Mouse (Mus musculus) limb, embryonic 11.5 days (tissue): ENCODE measurements around the gene B3gnt9. TPM values are rescaled to one million over a fixed set of nuclear protein-coding genes. Genes with fewer than 3 reads are reported as not detected.

Experiments
- ATAC-seq: fragments of 200-750 bp; cut with Nextera tagmentation; 2 replicates; pipeline ENCODE4 v1.8.0; 2017; ENCODE audit warnings: low read depth; ENCODE audit not compliant: insufficient number of reproducible peaks, low FRiP score, low TSS enrichment
- DNase-seq: peaks from one replicate; pipeline ENCODE4 v3.0.0-alpha.2; 2015; ENCODE audit warnings: low spot score
- H3K27ac ChIP-seq: fragments of 300-500 bp; sonication (generic); replicated peaks from 2 replicates; pipeline ENCODE4 v1.5.1; 2014; ENCODE audit warnings: low read depth, mild to moderate bottlenecking, low read length
- H3K27me3 ChIP-seq: fragments of 300-500 bp; sonication (generic); 2 replicates; pipeline ENCODE4 v1.6.1; 2014; ENCODE audit warnings: mild to moderate bottlenecking, low read length, mixed read lengths; ENCODE audit not compliant: control insufficient read depth, insufficient read depth
- H3K36me3 ChIP-seq: fragments of 300-500 bp; sonication (generic); 2 replicates; pipeline ENCODE4 v1.6.1; 2014; ENCODE audit warnings: mild to moderate bottlenecking, low read length, moderate library complexity, mixed read lengths; ENCODE audit not compliant: control insufficient read depth, insufficient read depth
- H3K4me1 ChIP-seq: fragments of 300-500 bp; sonication (generic); 2 replicates; pipeline ENCODE4 v1.6.1; 2014; ENCODE audit warnings: low read length, mixed read lengths; ENCODE audit not compliant: control insufficient read depth, insufficient read depth
- H3K4me2 ChIP-seq: fragments of 300-500 bp; sonication (generic); 2 replicates; pipeline ENCODE4 v1.6.1; 2014; ENCODE audit warnings: low read depth, mild to moderate bottlenecking, moderate library complexity; ENCODE audit not compliant: severe bottlenecking
- H3K4me3 ChIP-seq: fragments of 300-500 bp; sonication (generic); 2 replicates; pipeline ENCODE4 v1.5.1; 2014; ENCODE audit warnings: low read depth, low read length
- H3K9ac ChIP-seq: fragments of 300-500 bp; sonication (generic); 2 replicates; pipeline ENCODE4 v1.6.1; 2014; ENCODE audit warnings: mild to moderate bottlenecking, low read length
- H3K9me3 ChIP-seq: fragments of 300-500 bp; sonication (generic); 2 replicates; pipeline ENCODE4 v1.6.1; 2016; ENCODE audit warnings: low read length; ENCODE audit not compliant: control insufficient read depth
- WGBS: fragments of 180-500 bp; shearing (Covaris S2); extraction: QIAGEN DNeasy Blood & Tissue Kit; methylation state at CpG from one replicate; pipeline ENCODE4 v1.1.7; 2014; 5-methylcytosine and 5-hydroxymethylcytosine counted together
- polyA plus RNA-seq: library from polyadenylated mRNA; unstranded; fragments of >200 nt; fragmentation: Nextera tagmentation; extraction: Ambion mirVana; gene quantifications from 2 replicates; pipeline ENCODE4 v1.2.1, GENCODE M21; 2014

Gene B3gnt9
- polyA plus RNA-seq, 1 experiment from 2014 or later: 2.4 TPM

DNA sequence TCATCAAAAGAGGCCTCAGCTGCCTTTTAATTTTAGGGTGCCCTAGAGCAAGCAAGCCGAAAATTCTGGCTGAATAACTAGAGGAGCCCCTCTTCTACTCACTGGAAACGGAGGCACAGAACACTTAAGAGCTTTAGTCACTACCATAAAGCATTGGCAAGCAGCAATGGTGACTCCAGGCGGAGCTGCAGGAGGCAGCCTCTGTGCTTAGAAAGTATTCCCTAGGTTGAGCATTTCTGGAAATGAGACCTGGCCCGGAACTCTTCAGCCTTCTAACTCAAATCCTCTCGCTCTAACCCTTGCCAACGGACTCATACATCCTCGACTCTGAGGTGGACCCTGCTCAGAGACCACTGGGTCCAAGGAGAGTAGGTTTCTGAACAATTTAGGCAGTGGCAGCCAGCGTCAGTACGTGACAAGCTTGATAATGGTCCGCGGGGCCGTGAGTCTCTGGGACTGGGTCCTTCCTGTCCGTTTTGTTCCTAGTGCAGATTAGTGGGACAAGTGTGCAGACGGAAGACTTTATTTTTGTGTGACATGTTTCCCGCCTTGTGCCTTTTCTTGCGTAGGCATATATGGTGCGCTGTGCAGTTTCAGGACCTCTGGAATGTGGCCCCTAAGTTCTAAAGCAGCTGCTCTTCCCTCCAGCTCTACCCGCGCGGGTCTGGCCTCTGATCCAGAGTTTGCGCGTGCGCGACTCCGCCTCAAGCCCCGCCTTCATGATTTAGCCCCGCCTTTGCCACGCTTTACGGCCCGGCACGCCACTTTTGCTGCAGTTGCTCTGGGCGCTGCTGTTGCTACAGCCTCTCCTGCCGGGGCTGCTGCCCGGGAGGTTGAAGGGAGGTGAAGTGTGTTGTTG is 30.3 kb downstream of the B3gnt9 start, which contains the start of gene D230025D16Rik:
TSS of gene D230025D16Rik (plus strand) at position 733 of the 859 bp plus-strand sequence.
- Histone ChIP-seq H3K9ac (peak within 1 kb of the TSS; percentile 89), H3K27ac (peak within 1 kb of the TSS; percentile 68), H3K4me1 (peaks cover 8% of the 10 kb centered on the region), H3K27me3 (no peaks in the 10 kb centered on the region), H3K9me3 (no peaks in the 10 kb centered on the region), H3K4me3 (peak within 1 kb of the TSS; percentile 98), H3K4me2 (peak within 1 kb of the TSS; percentile 83), H3K36me3 (no peaks in the 10 kb centered on the region)
- 3% methylated on average over 34 of the region's 34 CpGs for WGBS
- ATAC-seq (peak; percentile 93), DNase-seq (peak; percentile 97)

DNA sequence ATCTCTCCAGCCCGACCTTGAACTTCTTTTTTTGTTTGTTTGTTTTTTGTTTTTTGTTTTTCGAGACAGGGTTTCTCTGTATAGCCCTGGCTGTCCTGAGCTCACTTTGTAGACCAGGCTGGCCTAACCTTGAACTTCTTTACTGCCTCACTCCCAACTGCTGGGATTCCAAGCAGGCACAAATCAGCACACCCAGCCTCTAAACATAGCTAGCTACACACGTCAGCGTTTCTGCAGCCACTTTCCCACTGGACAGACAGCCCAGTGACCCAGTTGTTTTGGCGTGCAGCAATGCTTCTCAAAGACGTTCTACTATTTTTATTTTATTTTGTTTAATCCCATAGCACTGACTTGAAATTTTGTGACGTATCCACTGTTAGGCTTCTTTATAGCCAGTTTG is 31.1 kb downstream of the B3gnt9 start:
- Histone ChIP-seq H3K36me3 (no peaks in the 10 kb centered on the region), H3K4me1 (peaks cover 8% of the 10 kb centered on the region), H3K9me3 (no peaks in the 10 kb centered on the region), H3K9ac (no peak overlapping the region), H3K27ac (no peak overlapping the region), H3K4me2 (no peak overlapping the region), H3K27me3 (no peaks in the 10 kb centered on the region), H3K4me3 (no peak overlapping the region)
- DNase-seq: no peak
- ATAC-seq: no peak
- WGBS: 74% methylated on average over 7 of the region's 7 CpGs

DNA sequence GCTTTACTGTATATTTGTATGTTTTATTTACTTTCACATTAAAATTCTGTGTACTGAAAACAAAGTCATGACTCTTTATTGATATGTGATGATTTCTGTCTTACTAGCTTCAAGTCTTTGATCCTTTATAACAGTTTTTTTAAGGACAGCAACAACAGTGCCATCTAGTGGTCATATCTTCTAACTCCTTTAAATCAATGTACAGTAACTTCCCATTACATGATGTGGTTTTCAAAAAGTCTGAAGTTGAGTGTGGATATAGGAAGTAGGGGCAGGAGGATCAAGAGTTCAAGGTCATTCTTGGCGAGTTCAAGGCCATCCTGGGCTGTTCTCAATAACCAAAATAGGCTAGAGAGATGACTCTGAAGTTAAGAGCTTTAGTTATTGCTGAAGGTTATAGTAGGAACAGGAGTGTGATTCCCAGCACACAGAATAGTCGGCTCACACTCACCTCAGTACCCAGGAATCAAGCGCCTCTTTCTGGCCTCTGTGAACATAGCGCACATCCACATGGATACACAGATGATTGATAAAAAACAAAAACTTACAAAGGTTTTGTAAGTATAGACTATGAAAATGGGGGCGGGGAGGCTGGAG is 36.9 kb downstream of the B3gnt9 start:
- Histone ChIP-seq H3K27me3 (no peaks in the 10 kb centered on the region), H3K4me2 (no peak overlapping the region), H3K36me3 (no peaks in the 10 kb centered on the region; the same call in 1 of the 2 replicates), H3K27ac (no peak overlapping the region), H3K9ac (no peak overlapping the region), H3K9me3 (no peaks in the 10 kb centered on the region), H3K4me3 (no peak overlapping the region), H3K4me1 (no peaks in the 10 kb centered on the region)
- 80% methylated on average over 5 of the region's 5 CpGs for WGBS
- ATAC-seq: no peak
- no peak for DNase-seq

DNA sequence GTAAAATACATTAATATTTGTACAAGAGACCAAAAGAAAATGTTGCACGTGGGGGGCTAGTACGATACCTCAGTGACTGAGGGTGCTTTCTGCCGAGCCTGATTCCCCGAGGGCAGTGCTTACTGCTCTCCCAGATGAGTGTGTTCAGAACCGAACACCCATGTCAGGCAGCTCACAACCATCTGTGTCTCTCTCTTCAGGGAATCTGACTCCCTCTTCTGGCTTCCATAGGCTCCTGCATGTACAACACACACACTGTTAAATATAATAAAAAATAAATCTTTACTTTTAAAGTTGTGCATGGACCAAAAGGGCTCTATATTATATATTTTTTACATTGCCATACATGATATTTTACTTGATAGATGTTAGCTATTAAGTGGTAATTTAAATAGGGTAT is 40.8 kb downstream of the B3gnt9 start:
- H3K4me1 ChIP-seq: no peaks in the 10 kb centered on the region
- no peaks in the 10 kb centered on the region for H3K27me3 ChIP-seq
- no peak overlapping the region for H3K4me2 ChIP-seq
- H3K27ac ChIP-seq: no peak overlapping the region
- no peaks in the 10 kb centered on the region for H3K9me3 ChIP-seq
- no peak overlapping the region for H3K9ac ChIP-seq
- no peak for ATAC-seq
- no peaks in the 10 kb centered on the region; the same call in 1 of the 2 replicates for H3K36me3 ChIP-seq
- no peak overlapping the region for H3K4me3 ChIP-seq
- 94% methylated on average over 5 of the region's 5 CpGs for WGBS
- DNase-seq: no peak

DNA sequence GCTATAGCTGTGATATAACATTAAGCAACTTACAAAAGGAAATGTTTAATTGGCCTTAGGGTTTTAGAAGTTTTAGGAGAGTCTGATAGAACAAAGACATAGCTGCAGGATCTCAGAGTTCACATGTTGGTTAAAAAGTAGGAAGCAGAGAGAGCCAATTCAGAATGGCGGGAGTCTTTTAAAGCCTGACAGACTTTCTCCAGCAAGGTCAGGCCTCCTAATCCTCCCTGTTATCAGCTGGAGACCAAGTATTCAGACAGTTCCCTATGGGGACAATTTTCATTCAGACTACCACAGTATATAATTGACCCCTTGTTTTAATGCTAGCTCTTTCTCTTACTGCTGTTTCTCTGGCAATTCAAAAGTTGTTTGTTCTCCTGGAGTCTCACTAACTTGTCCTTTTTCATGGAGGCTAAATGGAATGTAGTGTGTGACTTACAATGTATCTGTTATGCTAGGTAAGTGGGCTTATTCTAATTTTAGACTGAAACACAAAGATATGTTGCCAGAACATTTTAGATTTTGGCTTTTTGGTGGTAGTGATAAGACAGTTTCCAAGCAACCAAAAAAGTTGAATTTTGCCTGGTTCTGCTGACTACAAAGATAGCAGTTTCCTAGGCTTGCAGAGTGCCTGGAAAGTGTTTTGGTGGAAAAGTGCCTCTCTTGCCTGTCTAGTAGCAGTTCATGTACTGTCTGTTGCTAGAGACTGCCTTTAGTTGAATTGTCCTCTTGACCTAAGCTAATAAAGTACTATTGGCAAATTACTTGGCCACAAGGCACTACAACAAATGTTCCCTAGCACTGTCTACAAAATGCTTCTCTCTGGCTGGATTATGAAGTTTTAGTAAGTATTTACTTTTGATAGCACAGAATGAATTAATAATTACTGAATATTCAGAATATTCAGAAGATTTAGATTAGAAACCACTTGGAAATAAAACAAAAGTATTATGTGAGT is 45.5 kb downstream of the B3gnt9 start:
- Histone ChIP-seq H3K27ac (no peak overlapping the region), H3K4me1 (no peaks in the 10 kb centered on the region), H3K4me3 (no peak overlapping the region), H3K9ac (no peak overlapping the region), H3K4me2 (no peak overlapping the region), H3K27me3 (no peaks in the 10 kb centered on the region), H3K36me3 (peaks cover under 1% of the 10 kb centered on the region; the same call in 1 of the 2 replicates), H3K9me3 (no peaks in the 10 kb centered on the region)
- ATAC-seq: no peak
- WGBS: 89% methylated on average over 1 of the region's 1 CpGs
- no peak for DNase-seq

DNA sequence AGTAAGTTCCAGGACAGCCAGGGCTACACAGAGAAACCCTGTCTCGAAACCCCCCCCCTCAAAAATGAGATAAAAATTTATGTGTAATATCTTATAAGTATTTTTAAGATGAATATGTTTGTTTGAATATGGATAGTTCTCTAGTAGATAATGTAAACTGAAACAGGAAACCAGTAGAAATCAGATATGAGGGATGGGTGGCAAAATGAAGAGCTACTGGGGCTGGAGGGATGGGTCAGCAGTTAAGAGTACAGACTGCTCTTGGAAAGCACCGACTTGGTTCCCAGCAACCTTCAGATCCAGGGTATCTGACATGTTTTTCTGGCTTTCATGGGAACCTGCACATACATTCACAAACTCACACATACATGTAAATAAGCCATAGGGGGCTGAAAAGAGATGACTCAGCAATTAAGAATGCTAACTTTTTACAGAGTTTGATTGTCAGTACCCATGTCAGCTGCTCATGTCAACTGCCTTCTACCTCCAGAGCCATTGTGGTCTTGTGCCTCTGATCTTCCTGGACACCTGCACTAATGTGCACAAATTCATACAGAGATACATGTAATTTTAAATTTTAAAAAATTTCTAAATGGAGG is 47.2 kb downstream of the B3gnt9 start:
- Histone ChIP-seq H3K4me2 (no peak overlapping the region), H3K9ac (no peak overlapping the region), H3K4me1 (no peaks in the 10 kb centered on the region), H3K4me3 (no peak overlapping the region), H3K27me3 (no peaks in the 10 kb centered on the region), H3K36me3 (peaks cover 4% of the 10 kb centered on the region; the same call in 1 of the 2 replicates), H3K9me3 (no peaks in the 10 kb centered on the region), H3K27ac (no peak overlapping the region)
- DNase-seq (no peak), ATAC-seq (no peak)
- WGBS: 95% methylated on average over 2 of the region's 2 CpGs

DNA sequence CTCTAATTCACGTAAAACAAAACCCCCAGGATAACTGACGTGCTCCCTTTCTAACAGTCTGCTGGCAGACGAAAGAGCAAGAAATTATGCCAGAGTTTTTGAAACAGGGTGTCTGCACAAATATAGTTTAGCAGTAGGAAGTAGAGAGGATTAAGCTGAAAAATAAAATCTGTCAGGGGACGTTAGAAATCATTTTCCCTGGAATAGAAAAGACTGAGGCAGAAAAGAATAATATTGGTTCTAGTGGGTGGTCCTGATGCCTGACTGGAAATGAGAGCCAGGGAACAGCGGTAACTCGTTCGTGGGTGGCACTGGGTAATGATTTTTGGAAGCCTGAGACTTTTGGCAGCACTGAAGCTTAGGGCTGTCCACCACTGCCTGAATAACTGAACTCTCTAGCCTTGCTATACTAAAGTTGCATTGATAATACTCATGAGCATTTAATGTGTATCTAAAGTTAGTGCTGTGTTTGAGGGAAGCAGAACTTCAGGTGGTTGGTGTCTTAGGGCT is 48.1 kb downstream of the B3gnt9 start:
- ATAC-seq: no peak
- Histone ChIP-seq H3K9ac (no peak overlapping the region), H3K27ac (no peak overlapping the region), H3K9me3 (no peaks in the 10 kb centered on the region), H3K4me1 (no peaks in the 10 kb centered on the region), H3K4me3 (no peak overlapping the region), H3K4me2 (no peak overlapping the region), H3K27me3 (no peaks in the 10 kb centered on the region), H3K36me3 (peaks cover 4% of the 10 kb centered on the region; the same call in 1 of the 2 replicates)
- 89% methylated on average over 7 of the region's 7 CpGs for WGBS
- DNase-seq: no peak
